Mouse (Mus musculus) forebrain, embryonic 12.5 days (tissue): ENCODE data around the gene Mfn2. TPM values are rescaled to one million over a fixed set of nuclear protein-coding genes. Genes with fewer than 3 reads are reported as not detected.
A peak's percentile ranks its signal among the peaks of the same experiment; 100 is the strongest.

Source experiments
- ATAC-seq: fragments of 200-750 bp; cut with Nextera tagmentation; 2 replicates; pipeline ENCODE4 v1.8.0; 2017; ENCODE audit warnings: moderate TSS enrichment; ENCODE audit not compliant: low FRiP score
- H3K27ac ChIP-seq: fragments of 300-500 bp; sonication (generic); 2 replicates; pipeline ENCODE4 v1.5.1; 2016; ENCODE audit warnings: mild to moderate bottlenecking
- H3K27me3 ChIP-seq: fragments of 300-500 bp; sonication (generic); 2 replicates; pipeline ENCODE4 v1.6.1; 2016; ENCODE audit warnings: mild to moderate bottlenecking
- H3K36me3 ChIP-seq: fragments of 300-500 bp; sonication (generic); replicated peaks from 2 replicates; pipeline ENCODE4 v1.6.1; 2016; ENCODE audit warnings: mild to moderate bottlenecking
- H3K4me1 ChIP-seq: fragments of 300-500 bp; sonication (generic); 2 replicates; pipeline ENCODE4 v1.6.1; 2016
- H3K4me2 ChIP-seq: fragments of 300-500 bp; sonication (generic); 2 replicates; pipeline ENCODE4 v1.6.1; 2016; ENCODE audit warnings: mild to moderate bottlenecking, moderate library complexity
- H3K4me3 ChIP-seq: fragments of 300-500 bp; sonication (generic); replicated peaks from 2 replicates; pipeline ENCODE4 v1.5.1; 2016; ENCODE audit warnings: mild to moderate bottlenecking
- H3K9ac ChIP-seq: fragments of 300-500 bp; sonication (generic); 2 replicates; pipeline ENCODE4 v1.6.1; 2016; ENCODE audit warnings: mild to moderate bottlenecking
- H3K9me3 ChIP-seq: fragments of 300-500 bp; sonication (generic); 2 replicates; pipeline ENCODE4 v1.6.1; 2016
- WGBS: fragments of 180-500 bp; shearing (Covaris S2); methylation state at CpG from one replicate; pipeline ENCODE4 v1.1.7; 2016; 5-methylcytosine and 5-hydroxymethylcytosine counted together
- polyA plus RNA-seq: library from polyadenylated mRNA; unstranded; fragments of >200 nt; fragmentation: Nextera tagmentation; extraction: Ambion mirVana; gene quantifications from 2 replicates; pipeline ENCODE4 v1.2.1, GENCODE M21; 2016

Mfn2 gene
- polyA plus RNA-seq, 1 experiment from 2014 or later = 61.2 TPM

DNA sequence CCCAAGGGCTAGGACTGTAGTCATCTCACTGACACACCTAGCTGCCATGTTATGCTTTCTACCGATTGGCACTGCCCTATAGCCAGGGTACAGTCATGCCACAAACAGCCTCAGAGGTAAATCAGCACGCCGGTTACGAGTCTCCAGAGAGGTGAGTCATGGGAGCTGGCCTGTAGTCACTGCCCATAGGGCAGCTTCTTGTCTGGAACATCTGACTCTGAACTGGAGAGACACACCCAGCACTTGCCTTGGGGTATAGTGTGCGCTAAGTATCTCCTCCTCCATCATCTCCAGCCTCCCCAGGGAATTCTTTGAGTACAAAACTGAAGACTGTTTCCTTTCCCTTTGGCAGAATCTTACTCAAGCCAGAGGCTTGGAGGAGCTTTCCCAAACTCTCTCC, 1.7 kb upstream of the Mfn2 start:
- Histone ChIP-seq H3K27ac (no peak overlapping the region), H3K36me3 (peaks cover 17% of the 10 kb centered on the region), H3K4me1 (peaks cover 15% of the 10 kb centered on the region), H3K4me3 (no peak overlapping the region), H3K4me2 (no peak overlapping the region), H3K9me3 (no peaks in the 10 kb centered on the region), H3K27me3 (no peaks in the 10 kb centered on the region; the same call in 1 of the 2 replicates), H3K9ac (no peak overlapping the region)
- no peak for ATAC-seq
- WGBS = 91% methylated on average over 5 of the region's 5 CpGs

- 1% methylated on average over 8 of the region's 8 CpGs for WGBS
- H3K27ac ChIP-seq = no peak overlapping the region
- H3K4me2 ChIP-seq = peak overlapping the region; percentile 51
- ATAC-seq = peak; percentile 56
- peak overlapping the region; percentile 81; the same call in 1 of the 2 replicates for H3K9ac ChIP-seq
- peaks cover 15% of the 10 kb centered on the region for H3K4me1 ChIP-seq
- no peaks in the 10 kb centered on the region for H3K9me3 ChIP-seq
- H3K27me3 ChIP-seq = no peaks in the 10 kb centered on the region; the same call in 1 of the 2 replicates
- H3K4me3 ChIP-seq = peak overlapping the region; percentile 93
- peaks cover 27% of the 10 kb centered on the region for H3K36me3 ChIP-seq
Observed at GRCm38 (mm10) chr4:147905090-147905659, 671 bp upstream of the Mfn2 start.

- peaks cover 15% of the 10 kb centered on the region for H3K4me1 ChIP-seq
- no peaks in the 10 kb centered on the region; the same call in 1 of the 2 replicates for H3K27me3 ChIP-seq
- H3K9ac ChIP-seq = peak overlapping the region; percentile 81
- H3K36me3 ChIP-seq = peaks cover 43% of the 10 kb centered on the region
- peak overlapping the region; percentile 65 for H3K4me2 ChIP-seq
- H3K9me3 ChIP-seq = no peaks in the 10 kb centered on the region
- ATAC-seq = no peak
- peak overlapping the region; percentile 93 for H3K4me3 ChIP-seq
- 83% methylated on average over 3 of the region's 3 CpGs for WGBS
- H3K27ac ChIP-seq = no peak overlapping the region
Observed at GRCm38 (mm10) chr4:147903601-147904000, 903 bp downstream of the Mfn2 start.

GRCm38 (mm10) chr4:147902906-147903500, 1.5 kb downstream of the Mfn2 start:
- 91% methylated on average over 12 of the region's 12 CpGs for WGBS
- Histone ChIP-seq H3K27ac (no peak overlapping the region), H3K9ac (no peak overlapping the region), H3K27me3 (no peaks in the 10 kb centered on the region; the same call in 1 of the 2 replicates), H3K36me3 (peaks cover 49% of the 10 kb centered on the region), H3K9me3 (no peaks in the 10 kb centered on the region), H3K4me2 (peak overlapping the region; percentile 65; the same call in 1 of the 2 replicates), H3K4me1 (peaks cover 15% of the 10 kb centered on the region), H3K4me3 (peak overlapping the region; percentile 93; the same call in 1 of the 2 replicates)
- ATAC-seq = no peak

DNA sequence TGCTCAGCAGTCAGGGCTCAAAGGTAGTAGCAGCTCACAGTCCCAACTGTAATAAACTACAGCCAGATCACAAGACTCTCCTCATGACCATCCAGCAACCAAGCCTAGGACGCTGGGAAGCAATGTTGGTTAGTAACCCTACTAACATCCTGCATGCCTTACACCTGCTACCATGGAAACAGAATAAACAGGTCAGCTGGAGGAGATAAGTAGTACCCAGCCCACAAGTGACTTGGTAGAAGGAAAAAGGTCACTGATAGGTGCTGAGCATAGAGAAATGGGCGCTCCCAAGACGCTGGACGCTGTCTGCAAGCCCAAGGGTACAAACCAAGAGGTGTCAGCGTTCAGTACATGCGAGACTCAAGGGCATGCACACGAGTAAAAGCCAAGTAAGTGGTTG, 4.1 kb downstream of the Mfn2 start:
- peaks cover 74% of the 10 kb centered on the region for H3K36me3 ChIP-seq

GRCm38 (mm10) chr4:147897348-147897747, 7.2 kb downstream of the Mfn2 start:
- Histone ChIP-seq H3K36me3 (peaks cover 95% of the 10 kb centered on the region), H3K27me3 (no peaks in the 10 kb centered on the region)
- 82% methylated on average over 3 of the region's 3 CpGs for WGBS

More for the DNA sequence above, 4.1 kb downstream of the Mfn2 start:
- H3K4me3 ChIP-seq = no peak overlapping the region
- no peak overlapping the region for H3K4me2 ChIP-seq
- no peak for ATAC-seq
- WGBS = 92% methylated on average over 7 of the region's 7 CpGs
- H3K27ac ChIP-seq = no peak overlapping the region
- H3K9ac ChIP-seq = no peak overlapping the region
- H3K9me3 ChIP-seq = no peaks in the 10 kb centered on the region
- H3K27me3 ChIP-seq = no peaks in the 10 kb centered on the region
- peaks cover 15% of the 10 kb centered on the region for H3K4me1 ChIP-seq

GRCm38 (mm10) chr4:147896411-147896810, 8.1 kb downstream of the Mfn2 start:
- 80% methylated on average over 1 of the region's 1 CpGs for WGBS
- Histone ChIP-seq H3K4me1 (no peaks in the 10 kb centered on the region), H3K9me3 (no peaks in the 10 kb centered on the region), H3K36me3 (peaks cover 96% of the 10 kb centered on the region), H3K27me3 (no peaks in the 10 kb centered on the region), H3K4me3 (no peak overlapping the region), H3K27ac (no peak overlapping the region), H3K9ac (no peak overlapping the region), H3K4me2 (no peak overlapping the region)
- ATAC-seq = no peak

More at GRCm38 (mm10) chr4:147897348-147897747, 7.2 kb downstream of the Mfn2 start:
- ATAC-seq = no peak
- Histone ChIP-seq H3K4me2 (no peak overlapping the region), H3K9ac (no peak overlapping the region), H3K4me3 (no peak overlapping the region), H3K4me1 (no peaks in the 10 kb centered on the region), H3K9me3 (no peaks in the 10 kb centered on the region), H3K27ac (no peak overlapping the region)

GRCm38 (mm10) chr4:147895815-147896330, 8.6 kb downstream of the Mfn2 start:
- Histone ChIP-seq H3K4me3 (no peak overlapping the region), H3K4me2 (no peak overlapping the region), H3K36me3 (peaks cover 99% of the 10 kb centered on the region), H3K4me1 (no peaks in the 10 kb centered on the region), H3K9ac (no peak overlapping the region), H3K9me3 (no peaks in the 10 kb centered on the region), H3K27me3 (no peaks in the 10 kb centered on the region), H3K27ac (no peak overlapping the region)
- no peak for ATAC-seq
- WGBS = 87% methylated on average over 4 of the region's 4 CpGs

GRCm38 (mm10) chr4:147890341-147890740, 14.2 kb downstream of the Mfn2 start:
- H3K9ac ChIP-seq = no peak overlapping the region
- ATAC-seq = no peak
- H3K4me1 ChIP-seq = no peaks in the 10 kb centered on the region
- H3K27ac ChIP-seq = no peak overlapping the region
- no peaks in the 10 kb centered on the region for H3K27me3 ChIP-seq
- 91% methylated on average over 6 of the region's 6 CpGs for WGBS
- H3K4me3 ChIP-seq = no peak overlapping the region
- H3K36me3 ChIP-seq = peaks cover 93% of the 10 kb centered on the region
- H3K4me2 ChIP-seq = no peak overlapping the region
- no peaks in the 10 kb centered on the region for H3K9me3 ChIP-seq

DNA sequence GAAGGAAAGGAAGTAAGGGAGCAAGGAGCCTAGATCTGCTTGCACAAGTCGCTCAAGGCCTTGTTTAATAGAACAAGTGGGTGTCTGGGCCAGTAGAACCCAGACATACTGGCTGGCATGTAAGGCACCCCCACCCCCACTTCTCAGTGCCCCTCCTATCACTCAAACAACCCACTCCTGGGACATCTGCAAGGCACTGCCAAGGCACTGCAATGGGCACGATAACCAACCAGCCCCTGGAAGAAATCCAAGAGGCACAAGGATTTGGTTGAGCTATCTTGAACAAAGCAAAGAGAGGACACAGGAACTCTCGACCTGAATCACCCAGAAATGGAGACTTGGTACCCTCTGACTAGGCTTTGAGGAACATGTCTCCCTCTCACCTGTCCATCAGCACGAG, 16.3 kb downstream of the Mfn2 start:
- no peak overlapping the region for H3K4me2 ChIP-seq
- WGBS = 88% methylated on average over 4 of the region's 4 CpGs
- H3K27ac ChIP-seq = no peak overlapping the region
- peaks cover 90% of the 10 kb centered on the region for H3K36me3 ChIP-seq
- ATAC-seq = no peak
- H3K9me3 ChIP-seq = no peaks in the 10 kb centered on the region
- no peak overlapping the region for H3K9ac ChIP-seq
- H3K4me1 ChIP-seq = no peaks in the 10 kb centered on the region
- no peaks in the 10 kb centered on the region for H3K27me3 ChIP-seq
- no peak overlapping the region for H3K4me3 ChIP-seq

DNA sequence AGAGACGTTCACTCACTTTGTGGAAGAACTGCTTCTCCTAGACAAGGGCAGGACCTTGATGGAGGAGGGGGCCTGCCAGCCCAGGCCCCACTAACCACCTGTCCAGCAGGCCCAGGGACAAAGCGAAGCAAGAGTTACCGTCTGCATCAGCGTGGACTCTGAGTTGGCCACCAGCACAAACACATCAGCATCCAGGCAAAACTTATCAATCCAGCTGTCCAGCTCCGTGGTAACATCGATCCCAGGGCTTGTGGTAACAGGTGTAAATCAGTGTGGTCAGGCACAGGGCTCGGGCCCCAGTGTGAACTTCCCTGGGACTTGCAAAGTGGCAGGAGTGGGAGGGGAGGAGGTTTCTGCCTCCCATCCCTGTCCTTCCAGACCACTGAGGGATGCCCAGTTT, 17.2 kb downstream of the Mfn2 start:
- no peak overlapping the region for H3K9ac ChIP-seq
- H3K4me3 ChIP-seq = no peak overlapping the region
- WGBS = 96% methylated on average over 7 of the region's 7 CpGs
- H3K4me2 ChIP-seq = no peak overlapping the region
- ATAC-seq = no peak
- H3K27me3 ChIP-seq = no peaks in the 10 kb centered on the region
- no peak overlapping the region for H3K27ac ChIP-seq
- peaks cover 91% of the 10 kb centered on the region for H3K36me3 ChIP-seq
- H3K4me1 ChIP-seq = no peaks in the 10 kb centered on the region
- no peaks in the 10 kb centered on the region for H3K9me3 ChIP-seq

DNA sequence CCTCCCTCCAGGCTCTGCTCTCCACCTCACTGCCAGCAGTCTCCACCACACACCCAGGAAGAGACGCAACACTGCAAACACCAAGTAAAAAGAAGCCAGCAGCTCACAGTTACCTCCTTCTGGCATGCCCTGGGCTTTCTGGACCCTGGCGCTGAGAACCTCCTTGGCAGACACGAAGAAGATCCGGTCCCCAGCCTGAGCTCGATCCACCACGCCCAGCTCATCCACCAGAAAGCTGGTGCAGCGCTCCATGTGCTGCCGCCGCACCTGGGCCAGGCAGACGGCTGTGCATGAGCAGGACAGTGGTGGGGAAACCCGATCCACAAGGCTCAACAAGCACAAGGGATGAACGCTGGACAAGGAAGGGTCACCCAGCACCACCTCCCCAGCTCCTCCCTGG, 18.3 kb downstream of the Mfn2 start:
- 96% methylated on average over 12 of the region's 12 CpGs for WGBS
- Histone ChIP-seq H3K4me1 (no peaks in the 10 kb centered on the region), H3K27ac (no peak overlapping the region), H3K36me3 (peaks cover 91% of the 10 kb centered on the region), H3K9ac (no peak overlapping the region), H3K9me3 (no peaks in the 10 kb centered on the region), H3K4me2 (no peak overlapping the region), H3K27me3 (no peaks in the 10 kb centered on the region), H3K4me3 (no peak overlapping the region)
- ATAC-seq = no peak

DNA sequence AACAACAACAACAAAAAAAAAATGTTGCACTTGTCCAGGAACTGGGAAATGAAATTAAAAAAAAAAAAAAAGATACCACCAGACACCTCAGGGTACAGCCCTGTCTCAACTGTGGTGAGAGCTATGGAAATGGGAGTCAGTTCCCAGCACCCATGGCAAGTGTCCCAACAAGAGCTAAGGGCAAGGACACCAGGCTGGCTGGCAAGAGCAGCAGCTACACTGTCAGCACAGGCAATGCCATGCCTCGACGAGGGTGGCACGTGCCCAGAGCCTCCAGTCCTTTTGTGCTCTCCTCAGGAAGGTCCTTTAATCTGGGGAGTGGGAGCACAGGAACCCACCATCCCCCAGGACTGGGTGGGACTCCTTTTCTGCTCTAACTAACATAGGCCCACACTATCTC, 20.4 kb downstream of the Mfn2 start:
- Histone ChIP-seq H3K4me1 (no peaks in the 10 kb centered on the region), H3K4me3 (no peak overlapping the region), H3K27ac (no peak overlapping the region), H3K27me3 (no peaks in the 10 kb centered on the region), H3K36me3 (peaks cover 93% of the 10 kb centered on the region), H3K4me2 (no peak overlapping the region), H3K9me3 (no peaks in the 10 kb centered on the region), H3K9ac (no peak overlapping the region)
- 93% methylated on average over 3 of the region's 3 CpGs for WGBS
- no peak for ATAC-seq
